Mouse (Mus musculus) thymus, adult 2 months (tissue): ENCODE results near the gene Pltp. TPM values are rescaled to one million over a fixed set of nuclear protein-coding genes. Genes with fewer than 3 reads are reported as not detected.
"Not testable (repeated sequence)": the region's sequence is repeated elsewhere in the genome, so short reads cannot be mapped to it uniquely, and the experiment has no call there.

Experiments
- DNase-seq: peaks from one replicate; pipeline ENCODE4 v3.0.0; 2021
- H3K27ac ChIP-seq: fragments of 200-500 bp; 2 replicates; pipeline ENCODE4 v1.5.1; 2012; ENCODE audit warnings: low read length, control low read depth; ENCODE audit not compliant: control insufficient read depth, insufficient read depth
- H3K27me3 ChIP-seq: fragments of 200-500 bp; 2 replicates; pipeline ENCODE4 v1.6.1; 2012; ENCODE audit warnings: mild to moderate bottlenecking, low read length, moderate library complexity, mixed read lengths; ENCODE audit not compliant: control insufficient read depth, insufficient read depth
- H3K36me3 ChIP-seq: fragments of 200-500 bp; 2 replicates; pipeline ENCODE4 v1.6.1; 2012; ENCODE audit warnings: mild to moderate bottlenecking, low read length, moderate library complexity; ENCODE audit not compliant: control insufficient read depth, insufficient read depth
- H3K4me1 ChIP-seq: fragments of 200-500 bp; replicated peaks from 2 replicates; pipeline ENCODE4 v1.6.1; 2012; ENCODE audit warnings: low read length; ENCODE audit not compliant: control insufficient read depth, insufficient read depth
- H3K4me3 ChIP-seq: fragments of 200-500 bp; 2 replicates; pipeline ENCODE4 v1.5.1; 2012; ENCODE audit warnings: mild to moderate bottlenecking, low read length, control low read depth, moderate library complexity; ENCODE audit not compliant: control insufficient read depth, insufficient read depth
- CTCF ChIP-seq: fragments of 200-500 bp; IDR thresholded peaks from 2 replicates; pipeline ENCODE4 v1.5.1; 2012; ENCODE audit warnings: mild to moderate bottlenecking, control low read depth, low read length, moderate library complexity, borderline replicate concordance; ENCODE audit not compliant: control insufficient read depth, poor library complexity, insufficient read depth; ENCODE audit errors: extremely low read depth
- POLR2A ChIP-seq: fragments of 200-500 bp; IDR thresholded peaks from 2 replicates; pipeline ENCODE4 v1.6.1; 2012; ENCODE audit warnings: mild to moderate bottlenecking, low read length, control low read depth, moderate library complexity; ENCODE audit not compliant: control insufficient read depth, poor library complexity, insufficient read depth; ENCODE audit errors: extremely low read depth
- WGBS: fragments of 180-500 bp; shearing (Covaris S2); methylation state at CpG from one replicate; pipeline ENCODE4 v1.1.7; 2018; 5-methylcytosine and 5-hydroxymethylcytosine counted together
- polyA plus RNA-seq: library from polyadenylated mRNA; depleted of rRNA; stranded (reverse); fragments of >200 nt; gene quantifications from 2 replicates; pipeline ENCODE4 v1.2.3, GENCODE M21; 2012

The Pltp gene
- polyA plus RNA-seq, 1 experiment = 263 TPM

DNA sequence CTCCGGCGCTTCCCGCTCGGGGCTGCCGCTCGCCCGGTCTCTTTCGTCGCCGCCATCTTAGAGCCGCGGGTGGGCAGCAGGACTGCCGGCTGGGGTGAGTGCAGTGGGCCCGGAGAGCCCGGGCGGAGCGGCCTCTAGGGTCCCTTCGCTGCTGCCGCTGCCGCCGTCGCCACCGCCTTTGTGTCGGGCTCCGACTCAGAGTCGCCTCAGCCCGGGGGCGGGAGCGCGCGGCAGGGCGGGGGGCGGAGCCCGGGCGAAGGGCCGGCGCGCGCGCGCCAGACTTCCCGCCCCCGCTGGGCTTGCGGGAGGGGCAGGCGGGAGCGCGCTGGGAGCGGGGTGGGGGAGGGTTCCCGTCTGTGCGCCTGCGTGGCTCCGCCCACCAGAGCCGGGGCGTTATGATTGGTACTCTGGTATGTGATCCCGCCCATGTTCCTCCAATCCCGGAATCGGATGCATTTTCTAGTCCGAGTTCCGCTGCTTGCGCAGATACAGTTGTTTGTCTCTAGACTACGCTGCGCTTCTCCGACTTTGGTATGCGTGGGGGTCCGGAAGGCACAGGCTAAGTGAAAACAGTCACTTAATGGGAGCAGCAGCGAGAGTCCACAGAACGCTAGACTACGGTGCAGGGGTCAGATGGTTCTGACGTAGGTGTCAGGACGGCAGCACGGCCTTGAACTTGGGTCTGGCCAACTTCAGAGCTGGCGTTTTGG is 22.2 kb upstream of the Pltp start:
- peaks cover 12% of the 10 kb centered on the region; the same call in 1 of the 2 replicates for H3K36me3 ChIP-seq
- H3K4me1 ChIP-seq = peaks cover 12% of the 10 kb centered on the region
- under 1% methylated on average over 72 of the region's 72 CpGs for WGBS
- TF ChIP-seq CTCF (peak; percentile 42; the same call in 1 of the 2 replicates), POLR2A (peak; percentile 94)
- peak overlapping the region; percentile 94 for H3K27ac ChIP-seq
- peak overlapping the region; percentile 91 for H3K4me3 ChIP-seq
- DNase-seq = peak; percentile 94
- H3K27me3 ChIP-seq = no peaks in the 10 kb centered on the region

GRCm38 (mm10) chr2:164879228-164879567 is 21.7 kb upstream of the Pltp start, which contains the start of gene Pcif1:
Gene Pcif1, plus strand, starts transcription at chr2:164879304.
- DNase-seq = peak; percentile 94
- peak; percentile 85 for TF ChIP-seq POLR2A
- TF ChIP-seq CTCF = no peak

DNA sequence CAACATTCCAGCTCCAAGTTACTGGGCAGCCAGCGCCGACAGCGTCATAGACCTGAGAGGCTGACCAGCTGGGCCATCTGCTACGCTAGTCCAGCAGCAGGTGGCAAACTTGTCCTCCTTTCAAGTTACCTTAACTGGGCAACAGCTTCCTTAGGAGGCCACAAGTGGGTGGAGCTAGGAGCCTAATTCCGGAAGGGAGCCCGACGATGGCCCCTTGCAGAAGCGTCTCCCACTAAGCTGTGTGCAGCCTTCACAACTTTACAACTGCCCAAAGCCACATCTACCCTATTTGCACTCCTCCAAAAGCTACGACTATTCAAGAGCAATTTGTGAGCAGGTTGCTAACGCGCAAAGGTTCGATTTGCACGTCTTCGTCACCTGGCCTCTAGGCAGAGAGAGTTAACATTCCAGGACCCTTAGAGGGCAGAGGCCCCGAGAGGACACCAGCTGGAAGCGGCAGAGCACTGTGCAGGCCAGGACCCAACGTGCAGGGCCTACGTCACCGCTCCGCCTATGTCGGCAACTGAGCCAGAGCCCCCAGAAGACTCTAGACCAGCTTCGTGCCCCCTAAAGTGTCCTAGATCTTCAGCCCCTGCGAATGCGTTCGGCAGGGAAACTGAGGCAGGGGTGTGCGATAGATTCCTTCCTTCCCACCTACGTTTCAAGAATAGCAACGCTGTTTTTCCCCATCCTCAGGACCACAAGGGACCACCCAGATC is 21.2 kb upstream of the Pltp start:
- Histone ChIP-seq H3K4me1 (peaks cover 18% of the 10 kb centered on the region), H3K27me3 (no peaks in the 10 kb centered on the region), H3K4me3 (peak overlapping the region; percentile 77), H3K27ac (peak overlapping the region; percentile 74), H3K36me3 (peaks cover 7% of the 10 kb centered on the region; the same call in 1 of the 2 replicates)
- TF ChIP-seq POLR2A (no peak), CTCF (no peak)
- WGBS = 1% methylated on average over 28 of the region's 28 CpGs
- DNase-seq = peak; percentile 47

More at GRCm38 (mm10) chr2:164879228-164879567, 21.7 kb upstream of the Pltp start, which contains the start of gene Pcif1:
- peak within 1 kb of the TSS; percentile 94 for H3K27ac ChIP-seq
- H3K36me3 ChIP-seq = peaks cover 10% of the 10 kb centered on the region; the same call in 1 of the 2 replicates
- peaks cover 15% of the 10 kb centered on the region for H3K4me1 ChIP-seq
- under 1% methylated on average over 34 of the region's 40 CpGs for WGBS
- H3K4me3 ChIP-seq = peak within 1 kb of the TSS; percentile 91
- no peaks in the 10 kb centered on the region for H3K27me3 ChIP-seq

DNA sequence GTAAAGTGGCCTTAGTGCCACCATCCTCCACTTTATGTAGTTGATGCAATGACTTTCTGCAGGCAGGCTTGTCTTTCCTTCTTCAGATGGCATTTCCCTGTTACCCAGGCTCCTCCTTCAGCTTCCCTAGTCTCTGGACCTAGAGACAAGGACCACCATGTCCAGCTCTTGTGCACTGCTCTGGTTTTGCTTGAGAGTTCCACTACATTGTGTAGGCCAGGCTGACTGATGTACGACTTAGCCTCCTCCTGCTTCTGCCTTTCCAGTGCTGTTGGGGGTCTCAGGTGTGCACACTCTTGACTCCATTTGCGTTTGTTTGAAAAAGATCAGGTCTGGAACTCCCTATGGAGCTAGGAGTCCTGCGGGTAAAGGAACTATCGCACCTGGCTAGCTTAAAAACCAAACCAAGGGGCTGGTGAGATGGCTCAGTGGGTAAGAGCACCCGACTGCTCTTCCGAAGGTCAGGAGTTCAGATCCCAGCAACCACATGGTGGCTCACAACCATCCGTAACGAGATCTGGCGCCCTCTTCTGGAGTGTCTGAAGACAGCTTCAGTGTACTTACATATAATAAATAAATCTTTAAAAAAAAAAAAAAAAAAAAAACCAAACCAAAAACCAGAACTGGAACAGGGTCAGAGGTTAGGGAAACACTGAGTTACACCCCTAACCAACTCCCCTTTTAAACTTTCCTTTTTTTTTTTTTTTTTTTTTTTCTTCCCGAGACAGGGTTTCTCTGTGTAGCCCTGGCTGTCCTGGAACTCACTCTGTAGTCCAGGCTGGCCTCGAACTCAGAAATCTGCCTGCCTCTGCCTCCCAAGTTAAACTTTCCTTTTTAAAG is 20.1 kb upstream of the Pltp start:
- peaks cover 18% of the 10 kb centered on the region for H3K4me1 ChIP-seq
- not testable (repeated sequence) for DNase-seq, H3K27me3 ChIP-seq, H3K4me3 ChIP-seq, H3K36me3 ChIP-seq, H3K27ac ChIP-seq
- 86% methylated on average over 11 of the region's 11 CpGs for WGBS

GRCm38 (mm10) chr2:164875648-164876047 is 18.1 kb upstream of the Pltp start:
- 69% methylated on average over 2 of the region's 2 CpGs for WGBS
- DNase-seq = not testable (repeated sequence)

DNA sequence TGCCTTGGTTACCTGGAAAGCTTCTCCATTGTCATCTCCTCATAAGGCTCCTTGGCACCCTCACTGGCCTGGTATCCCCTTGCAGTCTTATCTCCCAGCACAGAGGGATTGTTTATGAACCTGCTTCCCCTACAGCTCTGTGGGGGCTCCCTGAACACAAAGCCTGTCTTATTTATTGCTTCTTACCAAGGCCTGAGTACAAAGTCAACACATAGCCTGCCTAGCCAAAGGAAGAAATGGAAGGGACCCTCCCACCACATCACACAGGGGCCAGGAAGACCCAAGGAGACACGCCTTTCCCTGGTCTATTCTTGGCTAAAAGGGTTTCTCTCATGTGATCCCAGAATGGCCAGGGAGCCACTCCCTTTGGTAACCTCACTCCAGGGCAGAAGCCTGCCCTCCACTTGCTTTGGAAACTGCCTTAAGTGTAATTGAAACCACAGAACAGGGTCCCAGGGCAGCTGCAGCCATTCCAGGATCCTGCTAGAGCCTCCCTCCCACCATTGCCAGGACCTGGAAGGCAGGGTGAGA is 16.8 kb upstream of the Pltp start:
- Histone ChIP-seq H3K4me1 (peaks cover 12% of the 10 kb centered on the region), H3K27me3 (no peaks in the 10 kb centered on the region), H3K36me3 (no peaks in the 10 kb centered on the region), H3K4me3 (no peak overlapping the region), H3K27ac (no peak overlapping the region)
- TF ChIP-seq POLR2A = no peak
- 70% methylated on average over 1 of the region's 1 CpGs for WGBS
- DNase-seq = no peak

More at GRCm38 (mm10) chr2:164875648-164876047, 18.1 kb upstream of the Pltp start:
- not testable (repeated sequence) for H3K27me3 ChIP-seq, H3K27ac ChIP-seq, H3K36me3 ChIP-seq, H3K4me3 ChIP-seq
- peaks cover 13% of the 10 kb centered on the region for H3K4me1 ChIP-seq
